Mouse (Mus musculus) forelimb bud, embryonic 11.5 days (tissue): Measurements from ENCODE around the gene Dlk2.
A peak's percentile ranks its signal among the peaks of the same experiment; 100 is the strongest.

Source experiments
- DNase-seq: peaks from one replicate; pipeline ENCODE4 v3.0.0-alpha.2; 2012; ENCODE audit warnings: low read depth, low spot score

The Dlk2 gene

GRCm38 (mm10) chr17:46272675-46273074, 24.5 kb upstream of the Dlk2 start:
- DNase-seq, result no peak

- no peak for DNase-seq
Observed at GRCm38 (mm10) chr17:46273803-46274236, 23.4 kb upstream of the Dlk2 start.

GRCm38 (mm10) chr17:46274465-46274864, 22.8 kb upstream of the Dlk2 start:
- DNase-seq, result no peak

- DNase-seq, result no peak
Observed at GRCm38 (mm10) chr17:46275034-46275433, 22.2 kb upstream of the Dlk2 start.

- no peak for DNase-seq
Observed at GRCm38 (mm10) chr17:46275506-46275905, 21.7 kb upstream of the Dlk2 start.

- DNase-seq, result peak; percentile 49
Observed at GRCm38 (mm10) chr17:46277586-46277985, 19.6 kb upstream of the Dlk2 start.

- no peak for DNase-seq
Observed at GRCm38 (mm10) chr17:46278011-46278765, 19.0 kb upstream of the Dlk2 start.

- peak; percentile 85 for DNase-seq
Observed at GRCm38 (mm10) chr17:46282483-46283123, 14.6 kb upstream of the Dlk2 start, which contains the start of gene Tjap1. TSS of gene Tjap1 (minus strand) at chr17:46283026.

GRCm38 (mm10) chr17:46283140-46283539, 14.1 kb upstream of the Dlk2 start:
- DNase-seq, result no peak

GRCm38 (mm10) chr17:46283911-46284310, 13.3 kb upstream of the Dlk2 start:
- DNase-seq, result no peak

- no peak for DNase-seq
Observed at GRCm38 (mm10) chr17:46284653-46285052, 12.6 kb upstream of the Dlk2 start.

- DNase-seq, result no peak
Observed at GRCm38 (mm10) chr17:46285407-46285806, 11.8 kb upstream of the Dlk2 start.

- no peak for DNase-seq
Observed at GRCm38 (mm10) chr17:46287678-46288095, 9.5 kb upstream of the Dlk2 start.

GRCm38 (mm10) chr17:46296601-46297000, 620 bp upstream of the Dlk2 start:
- no peak for DNase-seq

GRCm38 (mm10) chr17:46297028-46297363, 225 bp upstream of the Dlk2 start:
- DNase-seq, result no peak

- DNase-seq, result peak; percentile 85
Observed at GRCm38 (mm10) chr17:46298220-46298913, 1.1 kb downstream of the Dlk2 start.

- no peak for DNase-seq
Observed at GRCm38 (mm10) chr17:46301892-46302291, 4.7 kb downstream of the Dlk2 start.

GRCm38 (mm10) chr17:46304184-46304583, 7.0 kb downstream of the Dlk2 start:
- no peak for DNase-seq

GRCm38 (mm10) chr17:46306956-46307355, 9.7 kb downstream of the Dlk2 start:
- DNase-seq, result no peak

GRCm38 (mm10) chr17:46309835-46310234, 12.6 kb downstream of the Dlk2 start:
- no peak for DNase-seq

- no peak for DNase-seq
Observed at GRCm38 (mm10) chr17:46310515-46310914, 13.3 kb downstream of the Dlk2 start.

- no peak for DNase-seq
Observed at GRCm38 (mm10) chr17:46313135-46313715, 16.0 kb downstream of the Dlk2 start.
